Mouse (Mus musculus): ENCODE results near the gene Cfap74. TPM values are rescaled to one million over a fixed set of nuclear protein-coding genes. Genes with fewer than 3 reads are reported as not detected.

The Cfap74 gene
- polyA plus RNA-seq, 1 experiment, result 23.1 TPM

DNA sequence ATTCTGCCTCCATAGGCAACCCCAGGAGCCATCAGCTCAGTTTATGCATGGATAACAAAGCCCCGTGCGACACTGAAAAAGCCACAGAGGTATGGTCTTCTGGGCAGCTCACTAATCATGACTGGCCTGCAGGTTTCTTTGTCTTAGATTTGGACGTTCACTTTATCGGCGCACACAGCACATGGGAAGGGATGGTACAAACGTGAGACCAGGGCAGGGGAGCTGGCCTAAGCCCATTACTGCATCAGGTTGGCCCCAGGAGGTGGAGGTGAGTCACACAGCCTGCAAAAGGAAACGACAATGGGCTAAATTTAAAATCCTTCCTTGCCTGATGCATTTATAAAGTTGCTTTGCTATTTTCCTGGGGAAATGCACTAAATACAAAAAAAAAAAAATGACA, 7.9 kb upstream of the Cfap74 start:
- DNase-seq, result no peak
- 69% methylated on average over 7 of the region's 7 CpGs for WGBS
- no peak for TF ChIP-seq CTCF (IDR thresholded peaks at IDR 0.05; ENCODE audit: borderline replicate concordance, control insufficient read depth, extremely low read depth, insufficient read depth, low read length, poor library complexity)
- no peak for TF ChIP-seq POLR2A (IDR thresholded peaks at IDR 0.05; ENCODE audit: control insufficient read depth, extremely low read depth, insufficient read depth, low read length, poor library complexity)

DNA sequence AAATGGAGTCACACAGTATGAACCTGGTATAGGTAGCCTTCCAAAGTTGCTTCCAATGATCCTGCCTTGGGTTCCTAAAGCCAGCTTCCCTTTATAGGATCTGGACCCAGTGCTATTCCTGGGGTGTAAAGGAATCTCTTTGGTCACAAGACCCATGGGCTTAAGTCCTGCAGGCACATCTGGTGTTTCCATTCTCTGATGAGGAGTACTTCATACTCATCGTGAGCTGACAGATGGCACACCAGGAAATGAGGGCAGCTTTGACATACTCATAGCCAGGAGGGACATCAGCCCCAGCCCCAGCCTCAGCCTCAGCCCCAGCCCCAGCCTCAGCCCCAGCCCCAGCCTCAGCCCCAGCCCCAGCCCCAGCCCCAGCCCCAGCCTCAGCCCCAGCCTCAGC, 6.5 kb upstream of the Cfap74 start:
- TF ChIP-seq POLR2A (IDR thresholded peaks at IDR 0.05; ENCODE audit: control insufficient read depth, extremely low read depth, insufficient read depth, low read length, poor library complexity) (no peak), CTCF (IDR thresholded peaks at IDR 0.05; ENCODE audit: borderline replicate concordance, control insufficient read depth, extremely low read depth, insufficient read depth, low read length, poor library complexity) (no peak)
- WGBS, result 70% methylated on average over 1 of the region's 1 CpGs
- Histone ChIP-seq H3K27me3 (ENCODE audit: control insufficient read depth, insufficient read depth, low read length) (no peaks in the 10 kb centered on the region; the same call in 1 of the 2 replicates), H3K4me3 (ENCODE audit: control insufficient read depth, insufficient read depth, low read length) (no peak overlapping the region), H3K36me3 (ENCODE audit: control insufficient read depth, insufficient read depth, low read length) (no peaks in the 10 kb centered on the region), H3K27ac (ENCODE audit: control insufficient read depth, insufficient read depth, low read length) (no peak overlapping the region), H3K4me1 (replicated peaks; ENCODE audit: control insufficient read depth, insufficient read depth, low read length) (peaks cover 7% of the 10 kb centered on the region)
- DNase-seq, result no peak

More for the DNA sequence above, 7.9 kb upstream of the Cfap74 start:
- H3K27me3 ChIP-seq (ENCODE audit: control insufficient read depth, insufficient read depth, low read length), result no peaks in the 10 kb centered on the region; the same call in 1 of the 2 replicates
- no peak overlapping the region for H3K4me3 ChIP-seq (ENCODE audit: control insufficient read depth, insufficient read depth, low read length)
- no peak overlapping the region for H3K27ac ChIP-seq (ENCODE audit: control insufficient read depth, insufficient read depth, low read length)
- peaks cover 7% of the 10 kb centered on the region for H3K4me1 ChIP-seq (replicated peaks; ENCODE audit: control insufficient read depth, insufficient read depth, low read length)
- H3K36me3 ChIP-seq (ENCODE audit: control insufficient read depth, insufficient read depth, low read length), result no peaks in the 10 kb centered on the region

DNA sequence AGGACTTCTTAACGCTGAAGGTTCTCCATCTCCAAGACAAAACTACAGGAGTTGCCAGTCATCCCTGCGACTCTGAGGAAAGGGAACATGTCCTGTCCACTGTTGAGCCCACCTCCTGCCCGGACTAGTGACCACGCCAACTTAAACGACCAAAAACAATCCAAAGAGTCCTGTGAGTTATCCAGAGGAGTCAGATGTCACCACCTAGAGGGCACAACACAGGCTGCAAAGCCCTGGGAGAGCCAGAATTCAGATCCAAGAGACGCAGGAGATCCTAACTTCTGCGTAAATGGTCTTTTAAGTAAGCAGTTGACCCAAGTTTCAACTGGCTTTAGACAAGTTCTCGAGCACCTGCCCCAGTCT, 314 bp upstream of the Cfap74 start:
- WGBS, result 14% methylated on average over 8 of the region's 8 CpGs
- TF ChIP-seq POLR2A (IDR thresholded peaks at IDR 0.05; ENCODE audit: control insufficient read depth, extremely low read depth, insufficient read depth, low read length, poor library complexity) (no peak), CTCF (IDR thresholded peaks at IDR 0.05; ENCODE audit: borderline replicate concordance, control insufficient read depth, extremely low read depth, insufficient read depth, low read length, poor library complexity) (no peak)
- DNase-seq, result no peak
- peak overlapping the region; percentile 46 for H3K4me3 ChIP-seq (ENCODE audit: control insufficient read depth, insufficient read depth, low read length)
- no peaks in the 10 kb centered on the region; the same call in 1 of the 2 replicates for H3K27me3 ChIP-seq (ENCODE audit: control insufficient read depth, insufficient read depth, low read length)
- H3K36me3 ChIP-seq (ENCODE audit: control insufficient read depth, insufficient read depth, low read length), result no peaks in the 10 kb centered on the region
- H3K4me1 ChIP-seq (replicated peaks; ENCODE audit: control insufficient read depth, insufficient read depth, low read length), result peaks cover 23% of the 10 kb centered on the region
- no peak overlapping the region for H3K27ac ChIP-seq (ENCODE audit: control insufficient read depth, insufficient read depth, low read length)

DNA sequence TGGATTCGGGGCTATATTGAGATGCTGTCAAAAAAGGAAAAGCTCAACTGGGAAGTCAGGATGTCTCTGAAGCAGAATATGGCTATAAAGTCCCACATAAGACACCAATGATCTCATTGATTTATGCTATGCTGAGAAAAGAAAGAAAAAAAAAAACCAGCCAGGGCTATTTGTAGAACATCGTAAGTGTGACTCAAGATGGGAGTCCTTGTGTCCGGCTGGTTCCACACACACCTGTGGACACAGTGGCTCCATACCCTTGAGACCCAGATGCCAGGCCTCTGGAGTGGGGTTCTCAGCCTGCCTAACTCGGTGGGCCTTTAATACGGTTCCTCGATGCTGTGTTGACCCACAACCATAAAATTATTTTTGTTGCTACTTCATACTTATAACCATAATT, 3.1 kb downstream of the Cfap74 start:
- 96% methylated on average over 6 of the region's 6 CpGs for WGBS
- TF ChIP-seq POLR2A (IDR thresholded peaks at IDR 0.05; ENCODE audit: control insufficient read depth, extremely low read depth, insufficient read depth, low read length, poor library complexity) (no peak), CTCF (IDR thresholded peaks at IDR 0.05; ENCODE audit: borderline replicate concordance, control insufficient read depth, extremely low read depth, insufficient read depth, low read length, poor library complexity) (no peak)
- no peak for DNase-seq
- H3K36me3 ChIP-seq (ENCODE audit: control insufficient read depth, insufficient read depth, low read length), result no peaks in the 10 kb centered on the region
- H3K4me3 ChIP-seq (ENCODE audit: control insufficient read depth, insufficient read depth, low read length), result no peak overlapping the region
- no peaks in the 10 kb centered on the region for H3K27me3 ChIP-seq (ENCODE audit: control insufficient read depth, insufficient read depth, low read length)
- H3K27ac ChIP-seq (ENCODE audit: control insufficient read depth, insufficient read depth, low read length), result no peak overlapping the region
- H3K4me1 ChIP-seq (replicated peaks; ENCODE audit: control insufficient read depth, insufficient read depth, low read length), result peaks cover 30% of the 10 kb centered on the region

DNA sequence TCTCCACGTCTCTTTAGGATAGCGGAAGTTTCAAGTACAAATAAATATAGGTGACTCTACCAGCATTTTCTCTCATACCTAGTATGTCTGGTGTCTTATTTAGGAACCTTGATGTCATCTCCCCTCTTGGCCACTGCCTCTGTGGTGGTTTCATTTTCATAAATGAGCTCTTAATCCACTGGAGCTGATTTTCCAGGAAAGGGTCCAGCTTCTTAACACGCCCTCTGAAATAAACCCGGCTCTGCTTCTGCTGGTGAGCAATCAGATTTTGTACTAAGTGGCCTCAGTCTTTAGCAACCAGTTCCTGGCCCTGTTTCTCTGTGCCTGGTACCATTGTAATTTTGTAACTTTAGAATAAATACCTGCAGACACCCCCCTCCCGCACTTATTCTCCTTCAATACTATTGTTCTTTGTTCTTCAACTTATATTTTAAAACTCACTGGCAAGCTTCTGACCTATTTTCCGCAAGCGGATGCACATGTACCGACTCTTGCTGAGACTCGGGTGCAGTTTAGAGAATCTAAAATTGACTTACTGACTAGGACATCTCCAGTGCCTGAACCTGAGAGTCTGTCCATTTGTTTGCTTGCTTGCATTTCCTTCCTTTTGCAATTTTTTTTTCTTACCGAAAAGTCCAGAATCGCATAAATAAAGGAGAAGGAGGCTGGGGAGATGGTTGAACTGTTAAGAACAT, 4.8 kb downstream of the Cfap74 start:
- Histone ChIP-seq H3K4me1 (replicated peaks; ENCODE audit: control insufficient read depth, insufficient read depth, low read length) (peaks cover 36% of the 10 kb centered on the region), H3K27me3 (ENCODE audit: control insufficient read depth, insufficient read depth, low read length) (no peaks in the 10 kb centered on the region), H3K4me3 (ENCODE audit: control insufficient read depth, insufficient read depth, low read length) (peak overlapping the region; percentile 3; the same call in 1 of the 2 replicates), H3K27ac (ENCODE audit: control insufficient read depth, insufficient read depth, low read length) (peak overlapping the region; percentile 97), H3K36me3 (ENCODE audit: control insufficient read depth, insufficient read depth, low read length) (no peaks in the 10 kb centered on the region)
- 54% methylated on average over 11 of the region's 11 CpGs for WGBS
- TF ChIP-seq POLR2A (IDR thresholded peaks at IDR 0.05; ENCODE audit: control insufficient read depth, extremely low read depth, insufficient read depth, low read length, poor library complexity) (no peak), CTCF (IDR thresholded peaks at IDR 0.05; ENCODE audit: borderline replicate concordance, control insufficient read depth, extremely low read depth, insufficient read depth, low read length, poor library complexity) (no peak)
- DNase-seq, result peak; percentile 37

DNA sequence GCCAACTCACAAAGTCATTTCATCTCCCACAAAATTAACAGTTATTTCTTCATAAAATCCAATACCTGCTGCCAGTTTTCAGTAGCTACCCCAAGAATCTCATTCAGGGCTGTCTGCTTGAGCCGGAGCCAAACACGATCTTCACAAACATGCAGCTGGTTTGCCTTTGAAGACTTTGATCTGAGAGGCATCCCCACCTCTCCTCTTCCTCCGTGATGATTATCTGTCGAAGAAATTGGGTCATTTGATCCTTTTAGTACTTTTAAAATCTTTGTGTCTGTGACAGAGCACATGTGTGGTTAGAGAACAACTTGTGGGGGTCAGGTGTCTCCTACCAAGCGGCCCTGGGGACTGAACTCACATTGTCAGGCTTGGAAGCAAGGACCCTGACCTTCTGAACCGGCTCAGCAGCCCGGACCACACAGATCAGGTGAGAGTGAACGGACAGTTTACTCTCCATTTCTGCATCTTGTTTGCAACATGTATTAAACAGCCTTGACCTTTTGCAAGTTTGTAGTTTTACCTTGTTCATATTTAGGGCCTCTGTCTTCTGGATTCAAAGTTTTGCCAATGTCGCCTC, 5.8 kb downstream of the Cfap74 start:
- H3K27me3 ChIP-seq (ENCODE audit: control insufficient read depth, insufficient read depth, low read length), result no peaks in the 10 kb centered on the region
- H3K27ac ChIP-seq (ENCODE audit: control insufficient read depth, insufficient read depth, low read length), result peak overlapping the region; percentile 97
- H3K4me3 ChIP-seq (ENCODE audit: control insufficient read depth, insufficient read depth, low read length), result peak overlapping the region; percentile 56
- TF ChIP-seq CTCF (IDR thresholded peaks at IDR 0.05; ENCODE audit: borderline replicate concordance, control insufficient read depth, extremely low read depth, insufficient read depth, low read length, poor library complexity) (no peak), POLR2A (IDR thresholded peaks at IDR 0.05; ENCODE audit: control insufficient read depth, extremely low read depth, insufficient read depth, low read length, poor library complexity) (no peak)
- peaks cover 34% of the 10 kb centered on the region for H3K4me1 ChIP-seq (replicated peaks; ENCODE audit: control insufficient read depth, insufficient read depth, low read length)
- no peaks in the 10 kb centered on the region; the same call in 1 of the 2 replicates for H3K36me3 ChIP-seq (ENCODE audit: control insufficient read depth, insufficient read depth, low read length)
- peak; percentile 40 for DNase-seq
- 24% methylated on average over 9 of the region's 9 CpGs for WGBS

All from thymus, adult 2 months (tissue).